Mouse (Mus musculus) MEL (cell line): ENCODE results near the gene Zfp473. TPM values are rescaled to one million over a fixed set of nuclear protein-coding genes. Genes with fewer than 3 reads are reported as not detected.

ENCODE experiments used
- DNase-seq: peaks from one replicate; pipeline ENCODE4 v3.0.0; 2011; ENCODE audit warnings: low read depth, low spot score
- H3K27ac ChIP-seq: 2 replicates; pipeline ENCODE4 v1.5.1; 2012; ENCODE audit warnings: low read depth, mild to moderate bottlenecking, control low read depth, low read length, moderate library complexity; ENCODE audit not compliant: control insufficient read depth
- H3K27me3 ChIP-seq, 2 experiments: fragments of 150-350 bp in 1 of 2; sonication (generic) in 1 of 2; 2 replicates each; pipeline ENCODE4 v1.6.1; 2012; ENCODE audit warnings: low read length in 2 of 2, mild to moderate bottlenecking in 2 of 2, improper control_type of control experiment in 1 of 2, moderate library complexity in 1 of 2; ENCODE audit not compliant: insufficient read depth in 2 of 2, control insufficient read depth in 1 of 2
- H3K36me3 ChIP-seq, 2 experiments: 2 replicates each; pipeline ENCODE4 v1.6.1; 2012 to 2014; ENCODE audit warnings: low read length in 2 of 2, improper control_type of control experiment in 1 of 2, inconsistent platforms in 1 of 2, mild to moderate bottlenecking in 1 of 2; ENCODE audit not compliant: insufficient read depth in 2 of 2, control insufficient read depth in 1 of 2
- H3K4me1 ChIP-seq, 2 experiments: fragments of 150-350 bp in 1 of 2; sonication (generic) in 1 of 2; 2 replicates each; pipeline ENCODE4 v1.6.1; 2012; ENCODE audit warnings: low read length in 2 of 2, improper control_type of control experiment in 1 of 2, mild to moderate bottlenecking in 1 of 2; ENCODE audit not compliant: insufficient read depth in 2 of 2, control insufficient read depth in 1 of 2
- H3K4me3 ChIP-seq, 2 experiments: fragments of 150-350 bp in 1 of 2; sonication (generic) in 1 of 2; 2 replicates each; pipeline ENCODE4 v1.5.1; 2012; ENCODE audit warnings: low read depth in 2 of 2, low read length in 2 of 2, mild to moderate bottlenecking in 2 of 2, moderate library complexity in 2 of 2, control low read depth in 1 of 2, improper control_type of control experiment in 1 of 2; ENCODE audit not compliant: control insufficient read depth in 1 of 2, insufficient read depth in 1 of 2
- H3K79me2 ChIP-seq: 2 replicates; pipeline ENCODE4 v1.6.1; 2012; ENCODE audit warnings: mild to moderate bottlenecking, low read length, moderate library complexity; ENCODE audit not compliant: control insufficient read depth, poor library complexity, insufficient read depth
- H3K9ac ChIP-seq: 2 replicates; pipeline ENCODE4 v1.6.1; 2012; ENCODE audit warnings: low read depth, mild to moderate bottlenecking, control low read depth, low read length, moderate library complexity; ENCODE audit not compliant: control insufficient read depth, poor library complexity, severe bottlenecking
- H3K9me3 ChIP-seq: fragments of 150-350 bp; sonication (generic); replicated peaks from 2 replicates; pipeline ENCODE4 v1.6.1; 2012; ENCODE audit warnings: mild to moderate bottlenecking, low read length, improper control_type of control experiment, moderate library complexity; ENCODE audit not compliant: insufficient read depth
- BHLHE40 ChIP-seq: IDR thresholded peaks from 2 replicates; pipeline ENCODE4 v1.6.1; 2012; ENCODE audit warnings: low read depth, mild to moderate bottlenecking, inconsistent platforms, low read length, improper control_type of control experiment, borderline replicate concordance
- CHD1 ChIP-seq: IDR thresholded peaks from 2 replicates; pipeline ENCODE4 v1.6.1; 2012; ENCODE audit warnings: low read depth, mild to moderate bottlenecking, inconsistent platforms, low read length, improper control_type of control experiment
- CHD2 ChIP-seq: IDR thresholded peaks from 2 replicates; pipeline ENCODE4 v1.6.1; 2011; ENCODE audit warnings: low read length, improper control_type of control experiment
- E2F4 ChIP-seq: IDR thresholded peaks from 2 replicates; pipeline ENCODE4 v1.6.1; 2011; ENCODE audit warnings: low read depth, low read length, improper control_type of control experiment, borderline replicate concordance
- ELF1 ChIP-seq: IDR thresholded peaks from 2 replicates; pipeline ENCODE4 v1.6.1; 2014; ENCODE audit warnings: low read depth, mild to moderate bottlenecking, inconsistent platforms, low read length, improper control_type of control experiment, moderate library complexity
- EP300 ChIP-seq, 2 experiments: IDR thresholded peaks; 2 replicates each; pipeline ENCODE4 v1.6.1; 2011; ENCODE audit warnings: improper control_type of control experiment in 2 of 2, low read length in 2 of 2, low read depth in 1 of 2, mild to moderate bottlenecking in 1 of 2
- GABPA ChIP-seq: IDR thresholded peaks from 2 replicates; pipeline ENCODE4 v1.6.1; 2012; ENCODE audit warnings: low read depth, mild to moderate bottlenecking, inconsistent platforms, low read length, improper control_type of control experiment, moderate library complexity
- KAT2A ChIP-seq: conservative IDR thresholded peaks from 2 replicates; pipeline ENCODE4 v1.6.1; 2012; ENCODE audit warnings: low read depth, low read length, improper control_type of control experiment, inconsistent platforms
- MAX ChIP-seq: IDR thresholded peaks from 2 replicates; pipeline ENCODE4 v1.6.1; 2011; ENCODE audit warnings: low read length, improper control_type of control experiment
- MEF2A ChIP-seq: IDR thresholded peaks from 2 replicates; pipeline ENCODE4 v1.6.1; 2014; ENCODE audit warnings: low read depth, mild to moderate bottlenecking, inconsistent platforms, low read length, improper control_type of control experiment; ENCODE audit not compliant: poor library complexity, insufficient replicate concordance, severe bottlenecking; ENCODE audit errors: extremely low read depth
- RAD21 ChIP-seq: IDR thresholded peaks from 2 replicates; pipeline ENCODE4 v1.6.1; 2011; ENCODE audit warnings: mild to moderate bottlenecking, low read depth, low read length, improper control_type of control experiment
- SIN3A ChIP-seq: IDR thresholded peaks from 2 replicates; pipeline ENCODE4 v1.6.1; 2012; ENCODE audit warnings: low read length, improper control_type of control experiment, inconsistent platforms
- TAL1 ChIP-seq: IDR thresholded peaks from 2 replicates; pipeline ENCODE4 v1.6.1; 2012; ENCODE audit warnings: mild to moderate bottlenecking, inconsistent platforms, low read length, moderate library complexity, mixed read lengths
- TCF12 ChIP-seq: IDR thresholded peaks from 2 replicates; pipeline ENCODE4 v1.6.1; 2014; ENCODE audit warnings: low read depth, mild to moderate bottlenecking, inconsistent platforms, low read length, improper control_type of control experiment, moderate library complexity
- USF2 ChIP-seq, 2 experiments: IDR thresholded peaks; 2 replicates each; pipeline ENCODE4 v1.6.1; 2011 to 2012; ENCODE audit warnings: improper control_type of control experiment in 2 of 2, low read length in 2 of 2, borderline replicate concordance in 1 of 2, inconsistent platforms in 1 of 2, low read depth in 1 of 2, mild to moderate bottlenecking in 1 of 2; ENCODE audit not compliant: insufficient read depth in 1 of 2
- ZNF384 ChIP-seq: IDR thresholded peaks from 2 replicates; pipeline ENCODE4 v1.6.1; 2012; ENCODE audit warnings: low read depth, mild to moderate bottlenecking, inconsistent platforms, low read length, improper control_type of control experiment
- polyA plus RNA-seq, 2 experiments: library from polyadenylated mRNA; stranded (reverse) in 1 of 2; unstranded in 1 of 2; fragments of >175 nt in 1 of 2; fragments of >200 nt in 1 of 2; gene quantifications; 2 replicates each; pipeline versions ENCODE4 v1.2.1 to v1.2.4; 2012; ENCODE audit warnings: low replicate concordance in 2 of 2, low read depth in 1 of 2; ENCODE audit not compliant: insufficient read length in 2 of 2, insufficient read depth in 1 of 2, missing spikeins in 1 of 2
- total RNA-seq: library from RNA; depleted of rRNA; stranded (reverse); fragments of 300-350 nt; gene quantifications from 2 replicates; pipeline ENCODE4 v1.2.3, GENCODE M21; 2012

Gene Zfp473
- total and polyA plus RNA-seq, 3 experiments: 0.65 to 0.96 TPM; not detected in 1

- H3K9ac ChIP-seq: no peak overlapping the region
- H3K79me2 ChIP-seq: no peaks in the 10 kb centered on the region
- H3K4me3 ChIP-seq: no peak overlapping the region
- H3K27me3 ChIP-seq: no peaks in the 10 kb centered on the region
- TF ChIP-seq EP300 (IDR thresholded peaks at IDR 0.05; ENCODE audit: low read depth in 1 of 2, low read length in 2 of 2): no peak
- no peak for TF ChIP-seq ZNF384
- TF ChIP-seq ELF1: no peak
- TF ChIP-seq CHD2: no peak
- TF ChIP-seq RAD21: no peak
- no peak for TF ChIP-seq SIN3A
- TF ChIP-seq CHD1: no peak
- TF ChIP-seq E2F4: no peak
- no peak for TF ChIP-seq TCF12
- TF ChIP-seq MEF2A: no peak
- no peaks in the 10 kb centered on the region for H3K9me3 ChIP-seq
- DNase-seq: no peak
- H3K36me3 ChIP-seq: no peaks in the 10 kb centered on the region
- no peak overlapping the region for H3K27ac ChIP-seq
- no peaks in the 10 kb centered on the region for H3K4me1 ChIP-seq
Measured at GRCm38 (mm10) chr7:44733723-44734122, 17.1 kb downstream of the Zfp473 start.

GRCm38 (mm10) chr7:44728082-44728975 is 22.5 kb downstream of the Zfp473 start:
- no peak overlapping the region for H3K27ac ChIP-seq
- no peak for TF ChIP-seq KAT2A
- TF ChIP-seq USF2 (IDR thresholded peaks at IDR 0.05; ENCODE audit: borderline replicate concordance in 1 of 2, insufficient read depth in 1 of 2, low read depth in 1 of 2, low read length in 2 of 2): no peak
- TF ChIP-seq GABPA: no peak
- TF ChIP-seq MAX: no peak
- TF ChIP-seq BHLHE40: no peak
- no peak for TF ChIP-seq SIN3A
- no peak for TF ChIP-seq CHD2
- no peak for TF ChIP-seq EP300 (IDR thresholded peaks at IDR 0.05; ENCODE audit: low read depth in 1 of 2, low read length in 2 of 2)
- no peak for TF ChIP-seq E2F4
- no peak for TF ChIP-seq TAL1
- H3K9me3 ChIP-seq: no peaks in the 10 kb centered on the region
- no peak for DNase-seq
- H3K79me2 ChIP-seq: no peaks in the 10 kb centered on the region
- H3K9ac ChIP-seq: no peak overlapping the region
- H3K4me3 ChIP-seq: no peak overlapping the region
- H3K36me3 ChIP-seq: no peaks in the 10 kb centered on the region
- H3K4me1 ChIP-seq: no peaks in the 10 kb centered on the region
- H3K27me3 ChIP-seq: peaks cover 0 to 4% of the 10 kb centered on the region in 2 experiments; a peak in 2 of 4 replicates
